Mouse (Mus musculus): ENCODE results near the gene Slc8a1. TPM values are rescaled to one million over a fixed set of nuclear protein-coding genes. Genes with fewer than 3 reads are reported as not detected.

Gene Slc8a1
- total and polyA plus RNA-seq, 3 experiments = not detected

DNA sequence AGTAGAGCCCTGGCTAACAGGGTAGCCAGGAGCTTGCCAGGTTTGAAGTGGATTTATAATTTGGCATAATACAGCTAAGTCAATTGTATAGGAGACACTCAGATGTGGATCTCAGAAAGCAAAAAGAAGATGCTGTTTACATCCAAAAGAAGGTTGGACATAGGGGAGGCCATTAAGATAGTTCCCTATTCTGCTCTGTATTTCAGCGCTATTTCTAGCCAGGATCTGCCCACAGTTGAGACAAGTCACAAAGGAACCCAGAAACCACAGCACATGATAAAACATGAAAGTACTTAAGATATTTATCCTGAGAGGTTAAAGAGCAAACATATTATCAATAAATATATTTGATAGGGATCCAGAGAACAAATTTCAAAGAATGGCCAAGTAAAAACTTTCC, 43.2 kb downstream of the Slc8a1 start:
- H3K4me1 ChIP-seq (ENCODE audit: control insufficient read depth in 1 of 2, insufficient read depth in 2 of 2) = no peaks in the 10 kb centered on the region
- no peak overlapping the region for H3K9ac ChIP-seq (ENCODE audit: insufficient read depth, low read depth)
- H3K4me3 ChIP-seq (replicated peaks in 1 of 3; ENCODE audit: low read depth in 2 of 3, low read length in 2 of 3, poor library complexity in 1 of 3) = no peak overlapping the region
- TF ChIP-seq SMC3 (IDR thresholded peaks at IDR 0.05; ENCODE audit: low read depth, low read length) (no peak), JUND (conservative IDR thresholded peaks at IDR 0.05; ENCODE audit: low read depth, low read length) (no peak), TBP (conservative IDR thresholded peaks at IDR 0.05; ENCODE audit: low read depth, low read length) (no peak), MXI1 (IDR thresholded peaks at IDR 0.05; ENCODE audit: low read depth, low read length) (no peak), KAT2A (IDR thresholded peaks at IDR 0.05; ENCODE audit: insufficient replicate concordance, low read length) (no peak), POLR2AphosphoS2 (IDR thresholded peaks at IDR 0.05; ENCODE audit: low read depth, low read length) (no peak), IRF4 (IDR thresholded peaks at IDR 0.05; ENCODE audit: low read depth, low read length) (no peak), MYC (IDR thresholded peaks at IDR 0.05; ENCODE audit: low read depth, low read length) (no peak), NELFE (IDR thresholded peaks at IDR 0.05; ENCODE audit: low read depth, low read length) (no peak), GABPA (IDR thresholded peaks at IDR 0.05; ENCODE audit: insufficient replicate concordance, low read depth, low read length) (no peak)
- in situ Hi-C loops (cut with MboI; ENCODE audit: low pct_ligation_motif_present, low pct_unique_long_range_greater_than_20kb, low sequenced_read_pairs) = no loop called here
- no peaks in the 10 kb centered on the region for H3K27me3 ChIP-seq (replicated peaks)
- no peaks in the 10 kb centered on the region for H3K36me3 ChIP-seq (replicated peaks in 1 of 2; ENCODE audit: control insufficient read depth in 1 of 2, insufficient read depth in 1 of 2, low read length in 1 of 2)
- no peak for DNase-seq (ENCODE audit: extremely low read depth)
- no peak overlapping the region for H3K27ac ChIP-seq (ENCODE audit: insufficient read depth, low read depth)
- H3K4me2 ChIP-seq (ENCODE audit: insufficient read depth, low read depth, poor library complexity, severe bottlenecking) = no peak overlapping the region
- dilution Hi-C loops (cut with MboI; ENCODE audit: extremely low pct_ligation_motif_present, extremely low pct_unique_long_range_greater_than_20kb, low sequenced_read_pairs) = no loop called here
- no peaks in the 10 kb centered on the region for H3K79me2 ChIP-seq (replicated peaks; ENCODE audit: control insufficient read depth, extremely low read depth, insufficient read depth, poor library complexity, severe bottlenecking)
- peaks cover 31% of the 10 kb centered on the region for H3K9me3 ChIP-seq (replicated peaks; ENCODE audit: low read length)

GRCm38 (mm10) chr17:81679616-81680015, 58.6 kb downstream of the Slc8a1 start:
- dilution Hi-C loops (cut with MboI; ENCODE audit: extremely low pct_ligation_motif_present, extremely low pct_unique_long_range_greater_than_20kb, low sequenced_read_pairs) (no loop called here), in situ Hi-C loops (cut with MboI; ENCODE audit: low pct_ligation_motif_present, low pct_unique_long_range_greater_than_20kb, low sequenced_read_pairs) (no loop called here)
- no peaks in the 10 kb centered on the region for H3K36me3 ChIP-seq (replicated peaks in 1 of 2; ENCODE audit: control insufficient read depth in 1 of 2, insufficient read depth in 1 of 2, low read length in 1 of 2)
- H3K4me1 ChIP-seq (ENCODE audit: control insufficient read depth in 1 of 2, insufficient read depth in 2 of 2) = no peaks in the 10 kb centered on the region
- no peaks in the 10 kb centered on the region for H3K79me2 ChIP-seq (replicated peaks; ENCODE audit: control insufficient read depth, extremely low read depth, insufficient read depth, poor library complexity, severe bottlenecking)
- H3K27ac ChIP-seq (ENCODE audit: insufficient read depth, low read depth) = no peak overlapping the region
- H3K27me3 ChIP-seq (replicated peaks) = no peaks in the 10 kb centered on the region
- H3K9me3 ChIP-seq (replicated peaks; ENCODE audit: low read length) = peaks cover 34% of the 10 kb centered on the region
- no peak overlapping the region for H3K4me3 ChIP-seq (replicated peaks in 1 of 3; ENCODE audit: low read depth in 2 of 3, low read length in 2 of 3, poor library complexity in 1 of 3)
- no peak for TF ChIP-seq CHD1 (IDR thresholded peaks at IDR 0.05; ENCODE audit: low read depth, low read length)
- no peak for TF ChIP-seq IRF4 (IDR thresholded peaks at IDR 0.05; ENCODE audit: low read depth, low read length)
- TF ChIP-seq UBTF (IDR thresholded peaks at IDR 0.05; ENCODE audit: low read depth, low read length) = no peak
- TF ChIP-seq RAD21 (IDR thresholded peaks at IDR 0.05; ENCODE audit: low read depth, low read length) = no peak
- TF ChIP-seq TCF12 (IDR thresholded peaks at IDR 0.05; ENCODE audit: low read depth, low read length) = no peak
- no peak for TF ChIP-seq MAZ (IDR thresholded peaks at IDR 0.05; ENCODE audit: low read depth, low read length)
- no peak for TF ChIP-seq NELFE (IDR thresholded peaks at IDR 0.05; ENCODE audit: low read depth, low read length)
- TF ChIP-seq HCFC1 (IDR thresholded peaks at IDR 0.05; ENCODE audit: low read depth, low read length) = no peak
- TF ChIP-seq USF1 (IDR thresholded peaks at IDR 0.05; ENCODE audit: low read depth, low read length) = no peak
- no peak for TF ChIP-seq POLR2A (IDR thresholded peaks at IDR 0.05; ENCODE audit: low read depth, low read length)
- no peak overlapping the region for H3K9ac ChIP-seq (ENCODE audit: insufficient read depth, low read depth)
- no peak overlapping the region for H3K4me2 ChIP-seq (ENCODE audit: insufficient read depth, low read depth, poor library complexity, severe bottlenecking)
- DNase-seq (ENCODE audit: extremely low read depth) = no peak
